Mouse (Mus musculus) G1E (cell line): ENCODE data around the gene Hoxb3. TPM values are rescaled to one million over a fixed set of nuclear protein-coding genes. Genes with fewer than 3 reads are reported as not detected.

Experiments
- ATAC-seq: 2 replicates; pipeline ENCODE4 v1.8.0; 2016; ENCODE audit warnings: mild to moderate bottlenecking; ENCODE audit not compliant: insufficient number of reproducible peaks, poor library complexity, low FRiP score, severe bottlenecking; ENCODE audit errors: extremely low read depth
- DNase-seq: peaks from one replicate; pipeline ENCODE4 v3.0.0; 2012; ENCODE audit warnings: low spot score
- H3K27me3 ChIP-seq: 2 replicates; pipeline ENCODE4 v1.6.1; 2012; ENCODE audit warnings: mild to moderate bottlenecking, low read length, inconsistent platforms; ENCODE audit not compliant: insufficient read depth
- H3K36me3 ChIP-seq: replicated peaks from 2 replicates; pipeline ENCODE3; 2012; ENCODE audit warnings: mild to moderate bottlenecking, inconsistent platforms
- H3K4me1 ChIP-seq: 2 replicates; pipeline ENCODE4 v1.6.1; 2012; ENCODE audit warnings: low read depth, low read length, inconsistent platforms, mixed read lengths; ENCODE audit not compliant: insufficient read depth
- H3K4me3 ChIP-seq: 2 replicates; pipeline ENCODE4 v1.5.1; 2012; ENCODE audit warnings: low read depth, mild to moderate bottlenecking, inconsistent platforms, low read length, moderate library complexity, mixed read lengths
- H3K9me3 ChIP-seq: replicated peaks from 2 replicates; pipeline ENCODE4 v1.6.1; 2012; ENCODE audit warnings: inconsistent platforms
- CTCF ChIP-seq: IDR thresholded peaks from 2 replicates; pipeline ENCODE4 v1.5.1; 2012; ENCODE audit warnings: low read depth, low read length, inconsistent platforms, mixed read lengths
- GATA1 ChIP-seq: IDR thresholded peaks from 2 replicates; pipeline ENCODE4 v1.6.1; 2012; ENCODE audit warnings: borderline replicate concordance, low read length, inconsistent platforms, mixed read lengths
- GATA2 ChIP-seq: IDR thresholded peaks from 2 replicates; pipeline ENCODE4 v1.6.1; 2012; ENCODE audit warnings: low read depth, low read length, inconsistent platforms, borderline replicate concordance
- POLR2AphosphoS5 ChIP-seq: IDR thresholded peaks from 2 replicates; pipeline ENCODE4 v1.6.1; 2012; ENCODE audit warnings: low read depth, low read length, inconsistent platforms; ENCODE audit not compliant: insufficient replicate concordance
- TAL1 ChIP-seq: conservative IDR thresholded peaks from 2 replicates; pipeline ENCODE4 v1.6.1; 2012; ENCODE audit warnings: low read depth, low read length, inconsistent platforms, mixed read lengths
- polyA plus RNA-seq: library from polyadenylated mRNA; stranded (reverse); fragments of >175 nt; gene quantifications from 2 replicates; pipeline ENCODE4 v1.2.3, GENCODE M21; 2012
- total RNA-seq, 2 experiments: library from RNA; stranded (forward) in 1 of 2; stranded (reverse) in 1 of 2; fragments of 200-1000 nt in 1 of 2; fragments of >200 nt in 1 of 2; fragmentation: Nextera tagmentation in 1 of 2; gene quantifications; 2 replicates each; pipeline ENCODE4 v1.2.3; 2014 to 2017

The Hoxb3 gene
- total and polyA plus RNA-seq, 3 experiments, result 0.08 to 0.16 TPM; not detected in 1

- Histone ChIP-seq H3K36me3 (no peaks in the 10 kb centered on the region), H3K27me3 (peaks cover 50% of the 10 kb centered on the region), H3K4me3 (no peak within 1 kb of the TSS), H3K4me1 (no peaks in the 10 kb centered on the region), H3K9me3 (no peaks in the 10 kb centered on the region)
- no peak for ATAC-seq
- TF ChIP-seq TAL1 (no peak), GATA2 (no peak), CTCF (no peak), GATA1 (no peak), POLR2AphosphoS5 (no peak)
- DNase-seq, result no peak
These were observed 5.3 kb upstream of the Hoxb3 start, which contains the start of gene Hoxb4 for GRCm38 (mm10) chr11:96317608-96318367. Gene Hoxb4, plus strand, starts transcription at chr11:96318267.

DNA sequence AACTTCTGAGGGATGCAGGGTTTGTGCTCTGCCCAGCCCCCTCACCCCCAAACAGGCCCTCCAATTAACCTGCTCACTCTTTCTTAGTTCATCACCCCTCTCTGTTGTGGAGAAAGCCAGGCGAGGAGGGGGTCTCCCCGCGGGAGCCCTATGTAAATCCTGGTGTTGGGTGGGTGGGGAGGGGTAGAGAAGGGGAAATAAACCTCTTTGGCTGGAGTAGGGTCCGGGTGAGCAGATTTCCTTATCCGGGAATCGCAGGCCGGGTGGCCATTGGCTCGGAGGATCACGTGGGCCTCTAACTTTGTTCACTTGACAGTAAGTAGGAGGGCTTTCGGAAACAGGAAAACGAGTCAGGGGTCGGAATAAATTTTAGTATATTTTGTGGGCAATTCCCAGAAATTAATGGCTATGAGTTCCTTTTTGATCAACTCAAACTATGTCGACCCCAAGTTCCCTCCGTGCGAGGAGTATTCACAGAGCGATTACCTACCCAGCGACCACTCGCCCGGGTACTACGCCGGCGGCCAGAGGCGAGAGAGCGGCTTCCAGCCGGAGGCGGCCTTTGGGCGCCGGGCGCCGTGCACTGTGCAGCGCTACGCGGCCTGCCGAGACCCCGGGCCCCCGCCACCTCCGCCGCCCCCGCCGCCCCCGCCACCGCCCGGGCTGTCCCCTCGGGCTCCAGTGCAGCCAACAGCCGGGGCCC, 4.6 kb upstream of the Hoxb3 start:
- TF ChIP-seq GATA2 (no peak), CTCF (no peak), TAL1 (no peak), GATA1 (no peak), POLR2AphosphoS5 (no peak)
- peaks cover 50% of the 10 kb centered on the region for H3K27me3 ChIP-seq

DNA sequence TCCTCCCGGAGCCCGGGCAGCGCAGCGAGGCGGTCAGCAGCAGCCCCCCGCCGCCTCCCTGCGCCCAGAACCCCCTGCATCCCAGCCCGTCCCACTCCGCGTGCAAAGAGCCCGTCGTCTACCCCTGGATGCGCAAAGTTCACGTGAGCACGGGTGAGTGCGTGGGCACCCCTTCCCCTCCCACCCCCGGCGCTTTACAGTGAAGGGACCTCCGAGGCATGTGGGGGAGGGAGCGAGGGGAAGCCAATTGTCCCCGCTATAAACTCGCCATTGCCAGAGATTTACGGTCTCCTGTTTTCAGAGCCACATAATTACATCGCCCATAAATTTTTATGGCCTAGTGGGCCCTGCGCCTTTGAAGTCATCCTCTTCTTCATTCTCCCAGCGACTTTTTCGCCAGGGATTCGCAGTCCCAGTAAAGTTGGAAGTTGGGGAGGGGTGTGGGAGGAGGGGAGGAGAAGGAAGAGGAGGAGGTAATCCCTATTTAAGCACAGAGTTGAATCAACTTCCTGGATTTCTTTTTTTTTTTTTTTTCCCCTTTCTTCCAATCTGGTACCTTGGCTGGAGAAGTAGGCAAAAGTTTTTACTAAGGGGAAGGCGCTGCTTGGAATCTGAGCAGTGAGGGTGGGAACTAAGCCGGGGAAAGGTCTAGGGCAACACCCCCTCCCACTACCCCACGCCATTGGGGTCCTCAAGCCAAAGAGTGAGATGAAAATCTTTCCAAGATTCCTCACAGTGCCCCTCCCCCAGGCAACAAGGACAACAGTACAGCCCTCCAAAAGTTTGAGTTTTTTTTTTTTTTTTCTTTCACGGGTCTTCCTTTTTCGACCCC, 3.8 kb upstream of the Hoxb3 start:
- no peak for DNase-seq
- Histone ChIP-seq H3K9me3 (no peaks in the 10 kb centered on the region), H3K27me3 (peaks cover 49% of the 10 kb centered on the region)

More for the DNA sequence above, 4.6 kb upstream of the Hoxb3 start:
- Histone ChIP-seq H3K36me3 (no peaks in the 10 kb centered on the region), H3K4me3 (no peak overlapping the region), H3K9me3 (no peaks in the 10 kb centered on the region), H3K4me1 (no peaks in the 10 kb centered on the region)
- DNase-seq, result no peak
- ATAC-seq, result no peak

DNA sequence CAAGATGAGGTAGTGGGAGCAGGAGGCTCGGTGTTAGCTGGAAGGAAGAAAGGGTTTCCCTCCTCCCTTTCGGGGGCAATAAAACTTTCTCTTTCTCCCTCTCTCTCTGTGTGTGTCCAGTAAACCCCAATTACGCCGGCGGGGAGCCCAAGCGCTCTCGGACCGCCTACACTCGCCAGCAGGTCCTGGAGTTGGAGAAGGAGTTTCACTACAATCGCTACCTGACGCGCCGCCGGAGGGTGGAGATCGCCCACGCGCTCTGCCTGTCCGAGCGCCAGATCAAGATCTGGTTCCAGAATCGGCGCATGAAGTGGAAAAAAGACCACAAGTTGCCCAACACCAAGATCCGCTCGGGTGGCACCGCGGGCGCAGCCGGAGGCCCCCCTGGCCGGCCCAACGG, 3.2 kb upstream of the Hoxb3 start:
- Histone ChIP-seq H3K4me1 (no peaks in the 10 kb centered on the region), H3K4me3 (no peak overlapping the region), H3K27me3 (peaks cover 46% of the 10 kb centered on the region), H3K36me3 (no peaks in the 10 kb centered on the region), H3K9me3 (no peaks in the 10 kb centered on the region)
- TF ChIP-seq CTCF (no peak), POLR2AphosphoS5 (no peak)
- no peak for DNase-seq
- ATAC-seq, result no peak

More for the DNA sequence above, 3.8 kb upstream of the Hoxb3 start:
- ATAC-seq, result no peak
- no peak for TF ChIP-seq CTCF
- no peak for TF ChIP-seq TAL1
- no peak for TF ChIP-seq POLR2AphosphoS5
- no peak for TF ChIP-seq GATA1
- TF ChIP-seq GATA2, result no peak
- H3K4me3 ChIP-seq, result no peak overlapping the region
- H3K36me3 ChIP-seq, result no peaks in the 10 kb centered on the region
- H3K4me1 ChIP-seq, result no peaks in the 10 kb centered on the region

DNA sequence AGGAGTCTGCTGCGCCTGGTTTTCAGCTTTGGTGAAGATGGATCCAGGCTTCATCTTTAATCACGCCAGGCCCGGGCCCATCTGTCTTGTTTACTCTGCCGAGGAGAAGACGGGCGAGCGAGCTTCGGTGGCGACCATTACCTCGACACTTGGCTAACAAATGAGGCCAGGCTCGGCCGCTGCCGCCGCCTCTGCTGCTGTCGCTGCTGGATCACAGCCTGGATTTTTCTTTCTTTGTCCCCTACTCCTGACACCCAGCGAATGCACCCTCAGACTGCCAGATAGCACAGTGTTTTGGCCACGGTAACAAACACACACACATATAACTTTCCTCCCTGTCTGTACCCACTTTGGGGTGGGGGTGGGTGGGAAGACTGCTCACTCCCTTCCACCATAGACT, 2.4 kb upstream of the Hoxb3 start:
- Histone ChIP-seq H3K36me3 (no peaks in the 10 kb centered on the region), H3K4me3 (no peak overlapping the region), H3K4me1 (no peaks in the 10 kb centered on the region), H3K27me3 (peaks cover 43% of the 10 kb centered on the region), H3K9me3 (no peaks in the 10 kb centered on the region)
- ATAC-seq (no peak), DNase-seq (no peak)
- TF ChIP-seq GATA1 (no peak), POLR2AphosphoS5 (no peak), CTCF (no peak), TAL1 (no peak), GATA2 (no peak)

DNA sequence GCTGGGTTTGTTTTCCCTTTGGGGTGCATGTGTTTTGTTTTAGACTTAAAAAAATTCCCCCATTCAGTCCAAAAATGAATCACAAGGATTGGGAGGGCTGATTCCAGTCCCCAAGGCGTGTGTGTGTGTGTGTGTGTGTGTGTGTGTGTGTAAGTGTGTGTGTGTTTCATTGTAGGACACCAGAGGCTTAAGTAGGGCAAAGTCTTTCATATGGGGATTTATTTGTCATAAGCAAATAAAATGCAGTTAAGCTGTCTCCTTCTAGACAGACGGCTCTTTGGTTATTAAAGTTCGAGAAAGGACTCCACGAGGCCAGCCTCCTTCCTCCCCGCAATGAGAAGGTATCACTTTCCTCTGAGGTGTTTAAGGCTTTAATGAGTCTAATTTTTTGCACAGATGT, 1.3 kb upstream of the Hoxb3 start:
- Histone ChIP-seq H3K27me3 (peaks cover 52% of the 10 kb centered on the region), H3K9me3 (no peaks in the 10 kb centered on the region), H3K4me1 (no peaks in the 10 kb centered on the region), H3K4me3 (no peak overlapping the region), H3K36me3 (no peaks in the 10 kb centered on the region)
- DNase-seq (no peak), ATAC-seq (no peak)
- no peak for TF ChIP-seq TAL1
- no peak for TF ChIP-seq CTCF
- no peak for TF ChIP-seq POLR2AphosphoS5
- TF ChIP-seq GATA2, result no peak
- TF ChIP-seq GATA1, result no peak
